Mouse (Mus musculus) cortical plate, adult 2 months (tissue): Measurements from ENCODE around the gene Igsf3. TPM values are rescaled to one million over a fixed set of nuclear protein-coding genes. Genes with fewer than 3 reads are reported as not detected.
A peak's percentile ranks its signal among the peaks of the same experiment; 100 is the strongest.

Source experiments
- H3K27ac ChIP-seq: fragments of 200-500 bp; 2 replicates; pipeline ENCODE4 v1.5.1; 2012; ENCODE audit warnings: low read length, control low read depth, inconsistent platforms; ENCODE audit not compliant: insufficient read depth
- H3K4me1 ChIP-seq: fragments of 200-500 bp; 2 replicates; pipeline ENCODE4 v1.6.1; 2011; ENCODE audit warnings: low read length; ENCODE audit not compliant: control insufficient read depth, insufficient read depth
- H3K4me3 ChIP-seq: fragments of 200-500 bp; 2 replicates; pipeline ENCODE4 v1.5.1; 2011; ENCODE audit warnings: mild to moderate bottlenecking, low read length, control low read depth; ENCODE audit not compliant: insufficient read depth
- CTCF ChIP-seq: fragments of 200-500 bp; IDR thresholded peaks from 2 replicates; pipeline ENCODE4 v1.5.1; 2011; ENCODE audit warnings: mild to moderate bottlenecking, control low read depth, low read length; ENCODE audit not compliant: insufficient read depth; ENCODE audit errors: extremely low read depth
- POLR2A ChIP-seq: fragments of 200-500 bp; IDR thresholded peaks from 2 replicates; pipeline ENCODE4 v1.6.1; 2011; ENCODE audit warnings: mild to moderate bottlenecking, low read length, control low read depth; ENCODE audit not compliant: insufficient read depth; ENCODE audit errors: extremely low read depth
- polyA plus RNA-seq: library from polyadenylated mRNA; depleted of rRNA; stranded (reverse); fragments of >200 nt; gene quantifications from 2 replicates; pipeline ENCODE4 v1.2.3, GENCODE M21; 2012

Gene Igsf3
- polyA plus RNA-seq, 1 experiment, result 4.2 TPM

- TF ChIP-seq POLR2A, result no peak
- TF ChIP-seq CTCF, result no peak
- no peaks in the 10 kb centered on the region for H3K4me1 ChIP-seq
- no peak overlapping the region for H3K27ac ChIP-seq
- no peak overlapping the region for H3K4me3 ChIP-seq
These were observed 7.5 kb upstream of the Igsf3 start for GRCm38 (mm10) chr3:101369301-101369881.

- no peak overlapping the region for H3K27ac ChIP-seq
- no peak for TF ChIP-seq POLR2A
- peak; percentile 71 for TF ChIP-seq CTCF
- H3K4me3 ChIP-seq, result no peak overlapping the region
- H3K4me1 ChIP-seq, result no peaks in the 10 kb centered on the region
These were observed 4.4 kb upstream of the Igsf3 start for GRCm38 (mm10) chr3:101372345-101372980.

- no peak for TF ChIP-seq CTCF
- TF ChIP-seq POLR2A, result no peak
- H3K4me1 ChIP-seq, result peaks cover 9% of the 10 kb centered on the region
- H3K27ac ChIP-seq, result no peak overlapping the region
- H3K4me3 ChIP-seq, result peak overlapping the region; percentile 77
These were observed 557 bp downstream of the Igsf3 start for GRCm38 (mm10) chr3:101377256-101378024.

DNA sequence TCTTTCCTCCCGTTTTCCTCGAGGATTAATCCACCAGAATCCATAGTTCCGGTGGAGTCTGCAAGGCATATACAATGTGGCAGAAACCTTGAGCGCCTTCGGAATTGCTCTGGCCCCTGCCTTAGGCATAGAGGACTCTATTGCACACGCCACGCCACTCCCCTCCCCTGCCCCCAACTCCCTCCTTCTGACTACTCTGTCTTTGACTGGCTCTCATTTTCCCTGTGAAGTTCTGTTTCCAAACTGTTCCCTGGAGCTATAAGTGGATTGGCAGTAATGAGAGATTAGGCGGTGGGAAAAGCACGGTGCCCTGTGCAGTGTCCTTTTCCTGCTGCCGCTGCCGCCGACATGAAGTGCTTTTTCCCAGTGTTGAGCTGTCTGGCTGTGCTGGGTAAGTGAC lies 1.2 kb downstream of the Igsf3 start:
- Histone ChIP-seq H3K4me1 (peaks cover 9% of the 10 kb centered on the region), H3K27ac (no peak overlapping the region), H3K4me3 (peak overlapping the region; percentile 77)
- TF ChIP-seq POLR2A, result no peak

DNA sequence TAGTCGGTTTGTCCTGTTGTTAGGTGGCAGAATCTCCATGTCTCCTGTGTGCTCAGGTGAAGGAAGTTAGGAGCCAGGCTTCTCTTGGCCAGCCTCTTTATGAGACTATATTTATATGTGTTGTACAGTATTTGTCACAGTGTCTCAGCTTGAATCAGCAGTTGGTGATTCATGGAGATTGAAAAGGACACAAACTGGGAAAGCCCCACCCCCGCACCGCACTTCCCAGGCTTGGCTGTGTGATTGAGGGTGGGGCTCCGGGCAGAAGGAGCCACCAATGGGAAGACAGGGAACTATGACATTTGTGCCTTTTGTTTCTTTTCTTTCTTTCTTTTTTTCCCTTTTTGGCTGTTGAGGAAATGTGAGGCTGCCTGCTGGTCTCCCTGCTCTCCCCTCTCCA lies 2.9 kb downstream of the Igsf3 start:
- TF ChIP-seq CTCF, result no peak
- Histone ChIP-seq H3K4me3 (no peak overlapping the region; the same call in 1 of the 2 replicates), H3K27ac (no peak overlapping the region), H3K4me1 (peaks cover 9% of the 10 kb centered on the region)

DNA sequence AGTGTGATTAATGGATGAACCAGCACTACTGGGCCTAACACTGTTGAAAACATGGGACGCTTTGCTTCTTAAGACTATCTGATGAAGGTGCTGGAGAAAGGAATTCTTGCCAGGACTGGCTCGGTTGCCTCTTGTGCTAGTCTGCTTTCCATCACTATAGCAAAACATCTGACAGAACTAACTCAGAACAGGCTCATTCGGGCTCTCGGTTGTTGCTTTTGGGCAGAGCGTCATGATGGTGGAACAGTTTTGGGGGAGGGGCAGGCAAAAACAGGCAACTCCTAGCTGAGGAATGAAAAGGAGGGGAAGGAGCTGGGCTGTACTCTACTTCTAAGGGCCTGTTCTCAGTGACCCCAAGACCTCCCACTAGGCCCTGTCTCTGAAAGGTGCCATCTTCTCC lies 4.8 kb downstream of the Igsf3 start:
- Histone ChIP-seq H3K27ac (no peak overlapping the region), H3K4me1 (peaks cover 9% of the 10 kb centered on the region), H3K4me3 (no peak overlapping the region)
- TF ChIP-seq CTCF (no peak), POLR2A (no peak)

GRCm38 (mm10) chr3:101382751-101383150 lies 5.9 kb downstream of the Igsf3 start:
- TF ChIP-seq POLR2A (no peak), CTCF (no peak)
- Histone ChIP-seq H3K4me1 (peaks cover 9% of the 10 kb centered on the region), H3K27ac (no peak overlapping the region), H3K4me3 (no peak overlapping the region)

GRCm38 (mm10) chr3:101386430-101387016 lies 9.6 kb downstream of the Igsf3 start:
- H3K4me3 ChIP-seq, result no peak overlapping the region
- no peak overlapping the region for H3K27ac ChIP-seq
- TF ChIP-seq CTCF (no peak), POLR2A (no peak)
- H3K4me1 ChIP-seq, result no peaks in the 10 kb centered on the region

- TF ChIP-seq POLR2A (no peak), CTCF (no peak)
- Histone ChIP-seq H3K4me3 (no peak overlapping the region), H3K27ac (no peak overlapping the region), H3K4me1 (0 out of 2 replicates have a peak, but pooled peaks cover 1% of the 10 kb centered on the region)
These were observed 11.0 kb downstream of the Igsf3 start for GRCm38 (mm10) chr3:101387849-101388248.
